Mouse (Mus musculus) right cerebral cortex, postnatal 4 days (tissue): ENCODE data around the gene Rab7.

Source experiments
- DNase-seq: peaks from one replicate; pipeline ENCODE4 v3.0.0-alpha.2; 2022

The Rab7 gene

GRCm38 (mm10) chr6:88044577-88045405 is at the start of gene Rab7:
Gene Rab7 (minus strand): TSS chr6:88045270.
- DNase-seq: peak; percentile 93

GRCm38 (mm10) chr6:88088971-88089370 is 43.9 kb upstream of the Rab7 start:
- no peak for DNase-seq

GRCm38 (mm10) chr6:88084278-88085151 is 39.4 kb upstream of the Rab7 start, which contains the start of gene Rpn1:
Gene Rpn1 (plus strand): TSS chr6:88084482.
- DNase-seq: peak; percentile 99

GRCm38 (mm10) chr6:88083672-88084071 is 38.6 kb upstream of the Rab7 start:
- DNase-seq: no peak

GRCm38 (mm10) chr6:88083095-88083494 is 38.0 kb upstream of the Rab7 start:
- no peak for DNase-seq

GRCm38 (mm10) chr6:88075960-88076517 is 31.0 kb upstream of the Rab7 start:
- no peak for DNase-seq

GRCm38 (mm10) chr6:88074752-88075554 is 29.9 kb upstream of the Rab7 start:
- peak; percentile 96 for DNase-seq

GRCm38 (mm10) chr6:88071216-88071615 is 26.1 kb upstream of the Rab7 start:
- no peak for DNase-seq

GRCm38 (mm10) chr6:88070468-88070867 is 25.4 kb upstream of the Rab7 start:
- DNase-seq: no peak

- DNase-seq: no peak
Measured at GRCm38 (mm10) chr6:88068739-88069138, 23.7 kb upstream of the Rab7 start.

GRCm38 (mm10) chr6:88067722-88068121 is 22.7 kb upstream of the Rab7 start:
- no peak for DNase-seq

GRCm38 (mm10) chr6:88065968-88066367 is 20.9 kb upstream of the Rab7 start:
- no peak for DNase-seq

GRCm38 (mm10) chr6:88065116-88065515 is 20.0 kb upstream of the Rab7 start:
- DNase-seq: peak; percentile 7

- no peak for DNase-seq
Measured at GRCm38 (mm10) chr6:88064072-88064642, 19.1 kb upstream of the Rab7 start.

- DNase-seq: no peak
Measured at GRCm38 (mm10) chr6:88062398-88062797, 17.3 kb upstream of the Rab7 start.

- DNase-seq: no peak
Measured at GRCm38 (mm10) chr6:88061406-88061805, 16.3 kb upstream of the Rab7 start.

GRCm38 (mm10) chr6:88060602-88061001 is 15.5 kb upstream of the Rab7 start:
- DNase-seq: no peak

- no peak for DNase-seq
Measured at GRCm38 (mm10) chr6:88059903-88060302, 14.8 kb upstream of the Rab7 start.

- no peak for DNase-seq
Measured at GRCm38 (mm10) chr6:88056866-88057265, 11.8 kb upstream of the Rab7 start.

- DNase-seq: no peak
Measured at GRCm38 (mm10) chr6:88055663-88056062, 10.6 kb upstream of the Rab7 start.

- DNase-seq: no peak
Measured at GRCm38 (mm10) chr6:88054081-88054835, 9.2 kb upstream of the Rab7 start.
